In the genomic region with DNA sequence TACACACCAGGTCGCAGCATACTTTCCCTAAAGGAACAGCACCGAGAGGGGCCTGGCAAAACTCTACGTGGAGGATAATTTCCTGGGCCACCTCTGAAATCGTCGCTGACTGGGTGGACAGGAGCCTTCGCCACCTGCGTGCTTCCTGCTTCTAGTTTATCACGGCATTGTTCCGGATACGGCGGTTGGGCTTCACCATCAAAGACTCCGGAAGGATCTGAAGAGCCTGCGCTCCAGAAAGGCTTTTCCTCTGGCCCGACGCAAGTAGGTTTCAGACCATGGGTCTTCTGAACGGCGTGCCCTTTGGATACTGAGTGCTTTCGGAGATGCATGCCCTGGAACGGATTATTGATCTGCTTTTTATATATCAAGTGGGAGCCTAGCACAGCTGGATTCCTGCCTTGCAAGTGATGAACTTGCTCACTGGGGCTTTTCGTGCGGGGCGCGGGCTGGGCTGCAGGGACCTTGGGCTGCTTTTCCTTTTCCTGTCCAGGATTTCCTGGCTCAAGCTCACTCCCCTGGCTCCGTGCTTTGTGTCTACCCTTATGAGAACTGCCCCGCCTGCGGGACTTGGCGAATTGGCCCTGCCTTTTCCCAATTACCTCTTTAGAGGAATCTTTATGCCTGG, we compare ENCODE assay signal across 7 mouse cellular contexts. TPM values are rescaled to one million over a fixed set of nuclear protein-coding genes. Genes with fewer than 3 reads are reported as not detected.
A peak's percentile ranks its signal among the peaks of the same experiment; 100 is the strongest.
DNase-seq lines count a peak whose midpoint lies in the region; ATAC-seq and TF ChIP-seq lines count a peak whose summit lies in the region.

No protein-coding gene starts in this region.

- H3K4me2 ChIP-seq in heart, embryonic 15.5 days: peak overlapping the region; percentile 65
- H3K4me2 ChIP-seq in forebrain, embryonic 14.5 days (ENCODE audit: low read length): no peak overlapping the region

- H3K27ac ChIP-seq in ES-E14 (ENCODE audit: insufficient read depth, low read depth, low read length, poor library complexity, severe bottlenecking): no peak overlapping the region
- peak overlapping the region; percentile 74 for H3K27ac ChIP-seq in heart, embryonic 15.5 days
- H3K27ac ChIP-seq in forebrain, embryonic 14.5 days (ENCODE audit: low read depth, low read length): no peak overlapping the region

- no peaks in the 10 kb centered on the region for H3K27me3 ChIP-seq in heart, embryonic 15.5 days
- H3K27me3 ChIP-seq in forebrain, embryonic 14.5 days (replicated peaks; ENCODE audit: control insufficient read depth, insufficient read depth, low read length): no peaks in the 10 kb centered on the region

- peak overlapping the region; percentile 32 to 45; a peak in 3 of 4 replicates for H3K4me3 ChIP-seq in ES-E14 (ENCODE audit: insufficient read depth in 1 of 2, low read depth in 1 of 2, low read length in 2 of 2, poor library complexity in 1 of 2, severe bottlenecking in 1 of 2)
- peak overlapping the region; percentile 37 for H3K4me3 ChIP-seq in heart, embryonic 15.5 days
- H3K4me3 ChIP-seq in forebrain, embryonic 14.5 days (ENCODE audit: low read depth, low read length): no peak overlapping the region

- peaks cover 3 to 15% of the 10 kb centered on the region in 2 experiments; a peak in 3 of 4 replicates for H3K4me1 ChIP-seq in ES-E14 (ENCODE audit: control insufficient read depth in 2 of 2, insufficient read depth in 2 of 2, low read length in 2 of 2, poor library complexity in 1 of 2)
- H3K4me1 ChIP-seq in heart, embryonic 15.5 days (replicated peaks): peaks cover 12% of the 10 kb centered on the region
- no peaks in the 10 kb centered on the region for H3K4me1 ChIP-seq in forebrain, embryonic 14.5 days (ENCODE audit: control insufficient read depth, insufficient read depth, low read length)

- in situ Hi-C loops in ES-E14 (cut with MboI; ENCODE audit: low sequenced_read_pairs in 2 of 2, unreplicated experiment in 2 of 2): no loop called here

- no peaks in the 10 kb centered on the region for H3K9me3 ChIP-seq in ES-E14 (ENCODE audit: control insufficient read depth, insufficient read depth, low read depth, low read length)
- H3K9me3 ChIP-seq in heart, embryonic 15.5 days (replicated peaks): no peaks in the 10 kb centered on the region
- no peaks in the 10 kb centered on the region for H3K9me3 ChIP-seq in forebrain, embryonic 14.5 days (replicated peaks; ENCODE audit: control insufficient read depth, low read length)

- H3K9ac ChIP-seq in ES-E14 (ENCODE audit: insufficient read depth, low read depth, low read length, poor library complexity, severe bottlenecking): peak overlapping the region; percentile 33; the same call in 1 of the 2 replicates
- 0 out of 2 replicates have a peak overlapping the region, but pooled peaks have one; percentile 27 for H3K9ac ChIP-seq in heart, embryonic 15.5 days
- H3K9ac ChIP-seq in forebrain, embryonic 14.5 days (ENCODE audit: low read length): no peak overlapping the region

- WGBS in heart, embryonic 15.5 days: 35% methylated on average over 27 of the region's 27 CpGs
- 73% methylated on average over 27 of the region's 27 CpGs for WGBS in forebrain, embryonic 14.5 days

- 0 out of 2 replicates have a peak, but pooled peaks have one; percentile 58 for ATAC-seq in heart, embryonic 15.5 days (replicated peaks; ENCODE audit: insufficient number of reproducible peaks, insufficient read depth, low FRiP score, low read depth)
- ATAC-seq in megakaryocyte progenitor cell, adult 5-6 weeks (replicated peaks; ENCODE audit: poor library complexity): peak; percentile 55
- no peak for ATAC-seq in forebrain, embryonic 14.5 days

- DNase-seq in ES-E14 (ENCODE audit: low read depth, low spot score): no peak
- peak; percentile 37 for DNase-seq in adrenal gland, postnatal 25 days
- peak; percentile 70 to 75 for DNase-seq in kidney, postnatal 36 days
- DNase-seq in cerebellum, adult 8-10 months: no peak
- no peak for DNase-seq in forebrain, embryonic 14.5 days (ENCODE audit: low spot score)

- no peaks in the 10 kb centered on the region for H3K36me3 ChIP-seq in ES-E14 (ENCODE audit: control insufficient read depth, insufficient read depth, low read length, poor library complexity, severe bottlenecking)
- H3K36me3 ChIP-seq in heart, embryonic 15.5 days: no peaks in the 10 kb centered on the region
- H3K36me3 ChIP-seq in forebrain, embryonic 14.5 days (ENCODE audit: control insufficient read depth, insufficient read depth, low read length): no peaks in the 10 kb centered on the region

TF ChIP-seq in ES-E14, 5 proteins besides CTCF, POLR2A, EP300 and RAD21:
- TF ChIP-seq ZNF384 (IDR thresholded peaks at IDR 0.05; ENCODE audit: low read depth, low read length) (no peak), ZC3H11A (IDR thresholded peaks at IDR 0.05; ENCODE audit: borderline replicate concordance, low read depth, low read length) (no peak), CHD2 (IDR thresholded peaks at IDR 0.05; ENCODE audit: low read depth, low read length) (no peak), HCFC1 (IDR thresholded peaks at IDR 0.05; ENCODE audit: borderline replicate concordance, insufficient read depth, low read length) (no peak), MAFK (IDR thresholded peaks at IDR 0.05; ENCODE audit: insufficient read depth, low read depth, low read length) (no peak)

RNA-seq across cellular contexts. Expression of a gene that starts 14.1 kb away (rescaled TPM):
- total RNA-seq in ES-E14 (2012; rRNA removed): 43.9 and 61.8 TPM in 2 replicates
- total RNA-seq in adrenal gland, postnatal 25 days (2021): 95.5 and 111 TPM in 2 replicates
- 85.2 and 86.2 TPM in 2 replicates for polyA plus RNA-seq in heart, embryonic 15.5 days (2015; fragmentation: Nextera tagmentation; extraction: Ambion mirVana)
- total RNA-seq in megakaryocyte progenitor cell, adult 5-6 weeks (2015): 112 and 121 TPM in 2 replicates
- 98.4 and 111 TPM in 2 replicates for total RNA-seq in megakaryocyte progenitor cell, adult 5-6 weeks (2017)
- 93.8 and 118 TPM in 2 replicates for polyA plus RNA-seq in forebrain, embryonic 14.5 days (2014; fragmentation: Nextera tagmentation; extraction: Ambion mirVana)

Comparison
In these comparisons a context has a peak if more than half of its experiments do, and no peak if none do; other contexts are left out.
1. DNase-seq: peak in adrenal gland, postnatal 25 days (single experiment) and kidney, postnatal 36 days (2 of 2); none in ES-E14 (single experiment), cerebellum, adult 8-10 months (single experiment) and forebrain, embryonic 14.5 days (single experiment).